Mouse (Mus musculus) forebrain, embryonic 12.5 days (tissue): ENCODE measurements around the gene Camta1. TPM values are rescaled to one million over a fixed set of nuclear protein-coding genes. Genes with fewer than 3 reads are reported as not detected.
A peak's percentile ranks its signal among the peaks of the same experiment; 100 is the strongest.

ENCODE experiments used
- ATAC-seq: fragments of 200-750 bp; cut with Nextera tagmentation; 2 replicates; pipeline ENCODE4 v1.8.0; 2017; ENCODE audit warnings: moderate TSS enrichment; ENCODE audit not compliant: low FRiP score
- H3K27ac ChIP-seq: fragments of 300-500 bp; sonication (generic); 2 replicates; pipeline ENCODE4 v1.5.1; 2016; ENCODE audit warnings: mild to moderate bottlenecking
- H3K27me3 ChIP-seq: fragments of 300-500 bp; sonication (generic); 2 replicates; pipeline ENCODE4 v1.6.1; 2016; ENCODE audit warnings: mild to moderate bottlenecking
- H3K36me3 ChIP-seq: fragments of 300-500 bp; sonication (generic); replicated peaks from 2 replicates; pipeline ENCODE4 v1.6.1; 2016; ENCODE audit warnings: mild to moderate bottlenecking
- H3K4me1 ChIP-seq: fragments of 300-500 bp; sonication (generic); 2 replicates; pipeline ENCODE4 v1.6.1; 2016
- H3K4me2 ChIP-seq: fragments of 300-500 bp; sonication (generic); 2 replicates; pipeline ENCODE4 v1.6.1; 2016; ENCODE audit warnings: mild to moderate bottlenecking, moderate library complexity
- H3K4me3 ChIP-seq: fragments of 300-500 bp; sonication (generic); replicated peaks from 2 replicates; pipeline ENCODE4 v1.5.1; 2016; ENCODE audit warnings: mild to moderate bottlenecking
- H3K9ac ChIP-seq: fragments of 300-500 bp; sonication (generic); 2 replicates; pipeline ENCODE4 v1.6.1; 2016; ENCODE audit warnings: mild to moderate bottlenecking
- H3K9me3 ChIP-seq: fragments of 300-500 bp; sonication (generic); 2 replicates; pipeline ENCODE4 v1.6.1; 2016
- WGBS: fragments of 180-500 bp; shearing (Covaris S2); methylation state at CpG from one replicate; pipeline ENCODE4 v1.1.7; 2016; 5-methylcytosine and 5-hydroxymethylcytosine counted together
- polyA plus RNA-seq: library from polyadenylated mRNA; unstranded; fragments of >200 nt; fragmentation: Nextera tagmentation; extraction: Ambion mirVana; gene quantifications from 2 replicates; pipeline ENCODE4 v1.2.1, GENCODE M21; 2016

The Camta1 gene
- polyA plus RNA-seq, 1 experiment from 2014 or later, result 164 TPM

GRCm38 (mm10) chr4:151302195-151303126, 559.2 kb downstream of the Camta1 start:
- Histone ChIP-seq H3K4me1 (peaks cover 15% of the 10 kb centered on the region), H3K36me3 (no peaks in the 10 kb centered on the region), H3K9ac (no peak overlapping the region), H3K27me3 (peaks cover 22% of the 10 kb centered on the region), H3K4me3 (no peak overlapping the region), H3K27ac (peak overlapping the region; percentile 66), H3K9me3 (no peaks in the 10 kb centered on the region), H3K4me2 (no peak overlapping the region)
- WGBS, result 44% methylated on average over 11 of the region's 11 CpGs
- peak; percentile 46; the same call in 1 of the 2 replicates for ATAC-seq

GRCm38 (mm10) chr4:151301337-151301736, 560.3 kb downstream of the Camta1 start:
- Histone ChIP-seq H3K4me1 (peaks cover 15% of the 10 kb centered on the region), H3K4me3 (no peak overlapping the region), H3K36me3 (no peaks in the 10 kb centered on the region), H3K9me3 (no peaks in the 10 kb centered on the region), H3K27ac (no peak overlapping the region), H3K9ac (no peak overlapping the region), H3K4me2 (no peak overlapping the region), H3K27me3 (peaks cover 22% of the 10 kb centered on the region)
- no peak for ATAC-seq
- WGBS, result 62% methylated on average over 9 of the region's 9 CpGs

GRCm38 (mm10) chr4:151300706-151301105, 561.0 kb downstream of the Camta1 start:
- no peak overlapping the region for H3K9ac ChIP-seq
- no peak overlapping the region for H3K4me3 ChIP-seq
- H3K4me2 ChIP-seq, result no peak overlapping the region
- no peaks in the 10 kb centered on the region for H3K9me3 ChIP-seq
- peaks cover 15% of the 10 kb centered on the region for H3K4me1 ChIP-seq
- H3K27ac ChIP-seq, result no peak overlapping the region
- 19% methylated on average over 15 of the region's 15 CpGs for WGBS
- no peaks in the 10 kb centered on the region for H3K36me3 ChIP-seq
- H3K27me3 ChIP-seq, result peaks cover 22% of the 10 kb centered on the region
- no peak for ATAC-seq

GRCm38 (mm10) chr4:151295515-151296203, 566.0 kb downstream of the Camta1 start:
- Histone ChIP-seq H3K27me3 (peaks cover 24% of the 10 kb centered on the region), H3K4me3 (no peak overlapping the region), H3K27ac (no peak overlapping the region), H3K4me2 (no peak overlapping the region), H3K36me3 (no peaks in the 10 kb centered on the region), H3K9me3 (no peaks in the 10 kb centered on the region), H3K9ac (no peak overlapping the region), H3K4me1 (peaks cover 5% of the 10 kb centered on the region; the same call in 1 of the 2 replicates)
- no peak for ATAC-seq
- WGBS, result 89% methylated on average over 13 of the region's 13 CpGs

GRCm38 (mm10) chr4:151288893-151289585, 572.6 kb downstream of the Camta1 start:
- no peaks in the 10 kb centered on the region for H3K9me3 ChIP-seq
- 64% methylated on average over 6 of the region's 6 CpGs for WGBS
- no peak overlapping the region for H3K27ac ChIP-seq

GRCm38 (mm10) chr4:151285905-151286445, 575.7 kb downstream of the Camta1 start:
- Histone ChIP-seq H3K9me3 (no peaks in the 10 kb centered on the region), H3K36me3 (no peaks in the 10 kb centered on the region), H3K4me2 (no peak overlapping the region), H3K4me3 (no peak overlapping the region), H3K4me1 (peaks cover 21% of the 10 kb centered on the region), H3K9ac (no peak overlapping the region), H3K27me3 (peaks cover 48% of the 10 kb centered on the region), H3K27ac (no peak overlapping the region)
- ATAC-seq, result no peak
- 36% methylated on average over 12 of the region's 12 CpGs for WGBS

More at GRCm38 (mm10) chr4:151288893-151289585, 572.6 kb downstream of the Camta1 start:
- Histone ChIP-seq H3K27me3 (peaks cover 45% of the 10 kb centered on the region), H3K9ac (no peak overlapping the region), H3K4me1 (peaks cover 10% of the 10 kb centered on the region), H3K4me2 (no peak overlapping the region), H3K36me3 (no peaks in the 10 kb centered on the region), H3K4me3 (no peak overlapping the region)
- no peak for ATAC-seq

GRCm38 (mm10) chr4:151285432-151285831, 576.2 kb downstream of the Camta1 start:
- H3K9ac ChIP-seq, result no peak overlapping the region
- H3K9me3 ChIP-seq, result no peaks in the 10 kb centered on the region
- H3K4me3 ChIP-seq, result no peak overlapping the region
- no peak overlapping the region for H3K27ac ChIP-seq
- peaks cover 21% of the 10 kb centered on the region for H3K4me1 ChIP-seq
- no peak overlapping the region for H3K4me2 ChIP-seq
- peaks cover 48% of the 10 kb centered on the region for H3K27me3 ChIP-seq
- no peaks in the 10 kb centered on the region for H3K36me3 ChIP-seq
- WGBS, result 62% methylated on average over 3 of the region's 3 CpGs
- no peak for ATAC-seq

- ATAC-seq, result no peak
- Histone ChIP-seq H3K27me3 (peaks cover 33% of the 10 kb centered on the region), H3K4me1 (peaks cover 21% of the 10 kb centered on the region), H3K4me3 (no peak overlapping the region), H3K27ac (no peak overlapping the region), H3K9me3 (no peaks in the 10 kb centered on the region), H3K4me2 (no peak overlapping the region), H3K36me3 (no peaks in the 10 kb centered on the region), H3K9ac (no peak overlapping the region)
- WGBS, result 38% methylated on average over 16 of the region's 16 CpGs
Measured at GRCm38 (mm10) chr4:151283092-151283741, 578.5 kb downstream of the Camta1 start.

- WGBS, result 44% methylated on average over 14 of the region's 14 CpGs
- ATAC-seq, result no peak
- no peak overlapping the region for H3K27ac ChIP-seq
Measured at GRCm38 (mm10) chr4:151282103-151282502, 579.6 kb downstream of the Camta1 start.

GRCm38 (mm10) chr4:151275292-151275691, 586.4 kb downstream of the Camta1 start:
- Histone ChIP-seq H3K27me3 (no peaks in the 10 kb centered on the region), H3K9me3 (no peaks in the 10 kb centered on the region), H3K36me3 (no peaks in the 10 kb centered on the region), H3K9ac (no peak overlapping the region), H3K4me2 (no peak overlapping the region), H3K4me3 (no peak overlapping the region), H3K4me1 (no peaks in the 10 kb centered on the region; the same call in 1 of the 2 replicates), H3K27ac (no peak overlapping the region)
- ATAC-seq, result no peak
- WGBS, result 68% methylated on average over 13 of the region's 13 CpGs

More at GRCm38 (mm10) chr4:151282103-151282502, 579.6 kb downstream of the Camta1 start:
- Histone ChIP-seq H3K4me1 (peaks cover 21% of the 10 kb centered on the region), H3K36me3 (no peaks in the 10 kb centered on the region), H3K4me3 (no peak overlapping the region), H3K4me2 (0 out of 2 replicates have a peak overlapping the region, but pooled peaks have one; percentile 15), H3K9ac (no peak overlapping the region), H3K9me3 (no peaks in the 10 kb centered on the region), H3K27me3 (peaks cover 22% of the 10 kb centered on the region)

- Histone ChIP-seq H3K9ac (no peak overlapping the region), H3K27me3 (0 out of 2 replicates have a peak, but pooled peaks cover 10% of the 10 kb centered on the region), H3K27ac (no peak overlapping the region), H3K4me1 (peaks cover 9% of the 10 kb centered on the region; the same call in 1 of the 2 replicates), H3K4me2 (no peak overlapping the region), H3K36me3 (no peaks in the 10 kb centered on the region), H3K4me3 (no peak overlapping the region), H3K9me3 (no peaks in the 10 kb centered on the region)
- 60% methylated on average over 14 of the region's 14 CpGs for WGBS
- no peak for ATAC-seq
Measured at GRCm38 (mm10) chr4:151263786-151264414, 597.8 kb downstream of the Camta1 start.
